Mouse (Mus musculus) liver, embryonic 14.5 days (tissue): Measurements from ENCODE around the gene Mogat1. TPM values are rescaled to one million over a fixed set of nuclear protein-coding genes. Genes with fewer than 3 reads are reported as not detected.

Experiments used
- ATAC-seq: fragments of 200-750 bp; cut with Nextera tagmentation; 2 replicates; pipeline ENCODE4 v1.8.0; 2017; ENCODE audit warnings: moderate number of reproducible peaks, mild to moderate bottlenecking, moderate library complexity; ENCODE audit not compliant: insufficient read depth
- DNase-seq, 3 experiments: peaks; one replicate each; pipeline ENCODE4 v3.0.0-alpha.2; 2012 to 2013; ENCODE audit warnings: low read depth in 3 of 3, low spot score in 3 of 3
- H3K27ac ChIP-seq: fragments of 300-500 bp; sonication (generic); 2 replicates; pipeline ENCODE4 v1.5.1; 2014; ENCODE audit warnings: moderate library complexity, mild to moderate bottlenecking, control low read depth, inconsistent platforms
- H3K27me3 ChIP-seq: fragments of 300-500 bp; sonication (generic); 2 replicates; pipeline ENCODE4 v1.6.1; 2014; ENCODE audit warnings: mild to moderate bottlenecking, low read length, moderate library complexity; ENCODE audit not compliant: control insufficient read depth, insufficient read depth
- H3K36me3 ChIP-seq: fragments of 300-500 bp; sonication (generic); replicated peaks from 2 replicates; pipeline ENCODE4 v1.6.1; 2014; ENCODE audit warnings: low read depth; ENCODE audit not compliant: control insufficient read depth, insufficient read depth
- H3K4me1 ChIP-seq, 2 experiments: fragments of 200-500 bp in 1 of 2; fragments of 300-500 bp in 1 of 2; sonication (generic) in 1 of 2; replicated peaks; 2 replicates each; pipeline ENCODE4 v1.6.1; 2012 to 2014; ENCODE audit warnings: antibody characterized with exemption in 1 of 2, inconsistent platforms in 1 of 2, low read length in 1 of 2; ENCODE audit not compliant: control insufficient read depth in 2 of 2, insufficient read depth in 2 of 2
- H3K4me2 ChIP-seq: fragments of 300-500 bp; sonication (generic); 2 replicates; pipeline ENCODE4 v1.6.1; 2014; ENCODE audit warnings: low read depth, mild to moderate bottlenecking, control low read depth, moderate library complexity
- H3K4me3 ChIP-seq, 2 experiments: fragments of 200-500 bp in 1 of 2; fragments of 300-500 bp in 1 of 2; sonication (generic) in 1 of 2; 2 replicates each; pipeline ENCODE4 v1.5.1; 2012 to 2014; ENCODE audit warnings: low read depth in 2 of 2, low read length in 2 of 2, mild to moderate bottlenecking in 2 of 2, control low read depth in 1 of 2, inconsistent platforms in 1 of 2, moderate library complexity in 1 of 2; ENCODE audit not compliant: insufficient read depth in 1 of 2
- H3K9ac ChIP-seq: fragments of 300-500 bp; sonication (generic); replicated peaks from 2 replicates; pipeline ENCODE4 v1.6.1; 2014; ENCODE audit warnings: mild to moderate bottlenecking, control low read depth, moderate library complexity
- H3K9me3 ChIP-seq: fragments of 300-500 bp; sonication (generic); 2 replicates; pipeline ENCODE4 v1.6.1; 2016; ENCODE audit warnings: low read length, mixed read lengths; ENCODE audit not compliant: control insufficient read depth
- CTCF ChIP-seq: IDR thresholded peaks from 2 replicates; pipeline ENCODE4 v1.5.1; 2016; ENCODE audit warnings: antibody characterized with exemption, low read depth, control low read depth
- EP300 ChIP-seq: IDR thresholded peaks from 2 replicates; pipeline ENCODE4 v1.6.1; 2016; ENCODE audit warnings: antibody characterized with exemption, low read depth
- WGBS: fragments of 180-500 bp; shearing (Covaris S2); extraction: QIAGEN DNeasy Blood & Tissue Kit; methylation state at CpG from one replicate; pipeline ENCODE4 v1.1.7; 2014; ENCODE audit not compliant: insufficient replicate concordance; 5-methylcytosine and 5-hydroxymethylcytosine counted together
- polyA plus RNA-seq, 2 experiments: library from polyadenylated mRNA; depleted of rRNA in 1 of 2; stranded (reverse) in 1 of 2; unstranded in 1 of 2; fragments of >200 nt; fragmentation: Nextera tagmentation in 1 of 2; extraction: Ambion mirVana in 1 of 2; gene quantifications; 2 replicates each; pipeline versions ENCODE4 v1.2.1 to v1.2.3; 2012 to 2014

Gene Mogat1
- polyA plus RNA-seq, 2 experiments: 0.08 TPM; not detected in 1

- no peaks in the 10 kb centered on the region for H3K4me1 ChIP-seq
- no peak overlapping the region for H3K4me3 ChIP-seq
- no peak overlapping the region for H3K4me2 ChIP-seq
- H3K9ac ChIP-seq: no peak overlapping the region
- ATAC-seq (no peak), DNase-seq (no peak)
- TF ChIP-seq EP300 (no peak), CTCF (no peak)
- no peaks in the 10 kb centered on the region for H3K27me3 ChIP-seq
- WGBS: 61% methylated on average over 9 of the region's 9 CpGs
- no peaks in the 10 kb centered on the region for H3K9me3 ChIP-seq
- no peak overlapping the region for H3K27ac ChIP-seq
- H3K36me3 ChIP-seq: no peaks in the 10 kb centered on the region
Measured at GRCm38 (mm10) chr1:78546258-78546657, 35.5 kb downstream of the Mogat1 start.

- Histone ChIP-seq H3K27ac (no peak overlapping the region), H3K4me1 (no peaks in the 10 kb centered on the region), H3K9ac (no peak overlapping the region), H3K4me3 (no peak overlapping the region), H3K27me3 (no peaks in the 10 kb centered on the region), H3K4me2 (no peak overlapping the region), H3K9me3 (no peaks in the 10 kb centered on the region), H3K36me3 (no peaks in the 10 kb centered on the region)
- 51% methylated on average over 6 of the region's 6 CpGs for WGBS
- TF ChIP-seq CTCF (no peak), EP300 (no peak)
- ATAC-seq: no peak
- no peak for DNase-seq
Measured at GRCm38 (mm10) chr1:78548961-78549360, 38.2 kb downstream of the Mogat1 start.

GRCm38 (mm10) chr1:78554012-78554666, 43.3 kb downstream of the Mogat1 start:
- no peak for TF ChIP-seq EP300
- TF ChIP-seq CTCF: no peak
- 29% methylated on average over 8 of the region's 8 CpGs for WGBS
- H3K4me2 ChIP-seq: no peak overlapping the region
- ATAC-seq (no peak), DNase-seq (no peak)
- H3K4me1 ChIP-seq: no peaks in the 10 kb centered on the region
- H3K9ac ChIP-seq: no peak overlapping the region
- no peaks in the 10 kb centered on the region for H3K27me3 ChIP-seq
- no peaks in the 10 kb centered on the region for H3K9me3 ChIP-seq
- no peak overlapping the region for H3K27ac ChIP-seq
- H3K4me3 ChIP-seq: no peak overlapping the region
- no peaks in the 10 kb centered on the region for H3K36me3 ChIP-seq

- WGBS: 63% methylated on average over 2 of the region's 2 CpGs
- ATAC-seq: no peak
- TF ChIP-seq CTCF: no peak
- no peak for TF ChIP-seq EP300
Measured at GRCm38 (mm10) chr1:78566963-78567362, 56.2 kb downstream of the Mogat1 start.

GRCm38 (mm10) chr1:78567421-78567820, 56.6 kb downstream of the Mogat1 start:
- no peaks in the 10 kb centered on the region for H3K36me3 ChIP-seq
- 31% methylated on average over 6 of the region's 6 CpGs for WGBS
- H3K9ac ChIP-seq: no peak overlapping the region
- no peaks in the 10 kb centered on the region for H3K9me3 ChIP-seq
- H3K27ac ChIP-seq: no peak overlapping the region
- no peak for DNase-seq
- no peaks in the 10 kb centered on the region for H3K27me3 ChIP-seq
- no peak for TF ChIP-seq CTCF
- TF ChIP-seq EP300: no peak
- no peaks in the 10 kb centered on the region for H3K4me1 ChIP-seq
- no peak overlapping the region for H3K4me2 ChIP-seq
- no peak for ATAC-seq
- H3K4me3 ChIP-seq: no peak overlapping the region

More at GRCm38 (mm10) chr1:78566963-78567362, 56.2 kb downstream of the Mogat1 start:
- no peak overlapping the region for H3K4me2 ChIP-seq
- no peak overlapping the region for H3K27ac ChIP-seq
- no peaks in the 10 kb centered on the region for H3K9me3 ChIP-seq
- no peaks in the 10 kb centered on the region for H3K36me3 ChIP-seq
- no peak for DNase-seq
- no peaks in the 10 kb centered on the region for H3K27me3 ChIP-seq
- no peak overlapping the region for H3K4me3 ChIP-seq
- H3K9ac ChIP-seq: no peak overlapping the region
- no peaks in the 10 kb centered on the region for H3K4me1 ChIP-seq
